21 mouse cellular contexts compared by ENCODE assay signal in genomic region chr9:107334356-107334755, GRCm38 (mm10). TPM values are rescaled to one million over a fixed set of nuclear protein-coding genes. Genes with fewer than 3 reads are reported as not detected.
DNase-seq lines count a peak whose midpoint lies in the region; ATAC-seq and TF ChIP-seq lines count a peak whose summit lies in the region.
"Had no signal": no experiment of that assay in that cellular context is flagged by ENCODE, and none has a peak within 500 bp of the region (broad histone marks: within the 10 kb centered on the region; RNA-seq: fewer than 3 reads in every experiment).

No protein-coding gene starts in this region.

- H3K36me3 ChIP-seq in forebrain, embryonic 13.5 days (ENCODE audit: poor library complexity, severe bottlenecking) = peaks cover 17% of the 10 kb centered on the region; the same call in 1 of the 2 replicates
- H3K36me3 ChIP-seq in forebrain, postnatal 0 days (ENCODE audit: insufficient read depth) = no peaks in the 10 kb centered on the region
- H3K36me3 ChIP-seq: lung, embryonic 15.5 days had no signal

- ATAC-seq in forebrain, embryonic 13.5 days = no peak
- ATAC-seq in forebrain, postnatal 0 days = no peak
- peak; percentile 65 for ATAC-seq in CD4-positive, CD25-positive, alpha-beta regulatory T cell, adult 4 months
- peak; percentile 77 for ATAC-seq in inflammation-experienced regulatory T-cells, adult 6 months
- ATAC-seq: intestine, embryonic 16.5 days; midbrain, embryonic 13.5 days had no signal

- 87% methylated on average over 6 of the region's 6 CpGs for WGBS in forebrain, embryonic 13.5 days
- WGBS in forebrain, postnatal 0 days = 83% methylated on average over 6 of the region's 6 CpGs

- peaks cover 17% of the 10 kb centered on the region for H3K4me1 ChIP-seq in forebrain, embryonic 13.5 days
- no peaks in the 10 kb centered on the region; the same call in 1 of the 2 replicates for H3K4me1 ChIP-seq in forebrain, postnatal 0 days (ENCODE audit: insufficient read depth)

- peak overlapping the region; percentile 10; the same call in 1 of the 2 replicates for H3K9ac ChIP-seq in forebrain, embryonic 13.5 days
- no peak overlapping the region for H3K9ac ChIP-seq in forebrain, postnatal 0 days
- H3K9ac ChIP-seq: embryonic facial prominence, embryonic 15.5 days; heart, embryonic 12.5 days; hindbrain, embryonic 14.5 days; liver, embryonic 14.5 days; lung, embryonic 15.5 days; midbrain, embryonic 13.5 days had no signal

- no peak for DNase-seq in forebrain, postnatal 0 days
- peak; percentile 23 to 28 for DNase-seq in thymus, postnatal 10 days (ENCODE audit: low spot score in 2 of 2)
- DNase-seq in gastrocnemius, adult 18-20 months (ENCODE audit: low spot score) = no peak
- no peak for DNase-seq in urinary bladder, adult 18-20 months (ENCODE audit: low spot score in 2 of 2)
- DNase-seq in gastrocnemius, postnatal 14 days = no peak
- DNase-seq: cerebellum, adult 9-10 months; heart, adult 11 months; heart, postnatal 36 days; kidney, postnatal 10 days; right cerebral cortex, postnatal 25 days had no signal

- H3K9me3 ChIP-seq in forebrain, embryonic 13.5 days (replicated peaks) = no peaks in the 10 kb centered on the region
- no peaks in the 10 kb centered on the region for H3K9me3 ChIP-seq in forebrain, postnatal 0 days (ENCODE audit: low read length)
- H3K9me3 ChIP-seq: embryonic facial prominence, embryonic 15.5 days; heart, embryonic 12.5 days; lung, embryonic 15.5 days; midbrain, embryonic 13.5 days had no signal

- H3K27me3 ChIP-seq in forebrain, embryonic 13.5 days = no peaks in the 10 kb centered on the region
- no peaks in the 10 kb centered on the region for H3K27me3 ChIP-seq in forebrain, postnatal 0 days (ENCODE audit: insufficient read depth, low read length)
- H3K27me3 ChIP-seq: embryonic facial prominence, embryonic 15.5 days; heart, embryonic 12.5 days; lung, embryonic 15.5 days; midbrain, embryonic 13.5 days had no signal

- H3K27ac ChIP-seq in forebrain, embryonic 13.5 days = no peak overlapping the region
- no peak overlapping the region for H3K27ac ChIP-seq in forebrain, postnatal 0 days (ENCODE audit: low read depth, low read length)
- H3K27ac ChIP-seq: embryonic facial prominence, embryonic 15.5 days; hindbrain, embryonic 14.5 days; liver, embryonic 14.5 days; lung, embryonic 15.5 days; midbrain, embryonic 13.5 days had no signal

- H3K4me3 ChIP-seq in forebrain, embryonic 13.5 days = no peak overlapping the region
- no peak overlapping the region for H3K4me3 ChIP-seq in forebrain, postnatal 0 days (ENCODE audit: low read depth, low read length)
- H3K4me3 ChIP-seq: embryonic facial prominence, embryonic 15.5 days; heart, embryonic 12.5 days; lung, embryonic 15.5 days; midbrain, embryonic 13.5 days had no signal

- no peak overlapping the region for H3K4me2 ChIP-seq in forebrain, embryonic 13.5 days
- no peak overlapping the region for H3K4me2 ChIP-seq in forebrain, postnatal 0 days (ENCODE audit: low read depth)
- H3K4me2 ChIP-seq: embryonic facial prominence, embryonic 15.5 days; heart, embryonic 12.5 days; hindbrain, embryonic 14.5 days; lung, embryonic 15.5 days; midbrain, embryonic 13.5 days had no signal

- no peak for TF ChIP-seq CTCF in forebrain, postnatal 0 days (IDR thresholded peaks at IDR 0.05; ENCODE audit: low read depth)

- intact Hi-C loops in gastrocnemius, postnatal 14 days (cut with DNase I; ENCODE audit: low total_unique reads) = loop anchor here (2.0 kb wide), 1 partner anchor 42 kb away; no protein-coding TSS in a partner anchor

RNA-seq across cellular contexts. Expression of gene Hemk1, which starts 3.8 kb away (rescaled TPM):
- 13.3 and 13.9 TPM in 2 replicates for polyA plus RNA-seq in forebrain, embryonic 13.5 days (2015; fragmentation: Nextera tagmentation; extraction: Ambion mirVana)
- total RNA-seq in forebrain, postnatal 0 days (2014; rRNA removed) = 14.1 and 14.2 TPM in 2 replicates
- polyA plus RNA-seq in forebrain, postnatal 0 days (2015; fragmentation: Nextera tagmentation; extraction: Ambion mirVana) = 12.9 and 13.4 TPM in 2 replicates
- polyA plus RNA-seq in CD4-positive, CD25-positive, alpha-beta regulatory T cell, adult 4 months (2017; shearing (Covaris generic)) = 10 to 100 TPM; 27.8 to 29.1 TPM
- 10 to 100 TPM; 22.0 to 35.2 (median 29.8) TPM for polyA plus RNA-seq in inflammation-experienced regulatory T-cells, adult 6 months (2017; shearing (Covaris generic))
- total RNA-seq in gastrocnemius, adult 18-20 months (2021) = 10 to 100 TPM; 11.8 to 13.3 TPM
- total RNA-seq in gastrocnemius, postnatal 14 days (2021) = 10 to 100 TPM; 12.0 to 13.2 TPM

RNA-seq across cellular contexts. Expression of gene 6430571L13Rik, which starts 6.0 kb away (rescaled TPM):
- polyA plus RNA-seq in forebrain, embryonic 13.5 days (2015; fragmentation: Nextera tagmentation; extraction: Ambion mirVana) = 3.1 and 3.2 TPM in 2 replicates
- total RNA-seq in forebrain, postnatal 0 days (2014; rRNA removed) = 5.2 and 7.2 TPM in 2 replicates
- polyA plus RNA-seq in forebrain, postnatal 0 days (2015; fragmentation: Nextera tagmentation; extraction: Ambion mirVana) = 3.7 and 6.0 TPM in 2 replicates
- 1 to 10 TPM; 1.8 to 3.0 TPM for polyA plus RNA-seq in CD4-positive, CD25-positive, alpha-beta regulatory T cell, adult 4 months (2017; shearing (Covaris generic))
- 1 to 10 TPM in 2 of 3 experiments, under 1 TPM in 1; 0.99 to 3.2 (median 1.3) TPM for polyA plus RNA-seq in inflammation-experienced regulatory T-cells, adult 6 months (2017; shearing (Covaris generic))
- total RNA-seq in gastrocnemius, adult 18-20 months (2021) = 10 to 100 TPM; 31.8 to 32.2 TPM
- 10 to 100 TPM; 41.9 to 49.8 TPM for total RNA-seq in gastrocnemius, postnatal 14 days (2021)
- total RNA-seq: neutrophil, adult 5-6 weeks had no signal

RNA-seq across cellular contexts. Expression of gene Cish, which starts 38.5 kb away (rescaled TPM):
- polyA plus RNA-seq in forebrain, embryonic 13.5 days (2015; fragmentation: Nextera tagmentation; extraction: Ambion mirVana) = 6.2 and 7.3 TPM in 2 replicates
- total RNA-seq in forebrain, postnatal 0 days (2014; rRNA removed) = 2.7 and 4.0 TPM in 2 replicates
- 11.2 and 12.2 TPM in 2 replicates for polyA plus RNA-seq in forebrain, postnatal 0 days (2015; fragmentation: Nextera tagmentation; extraction: Ambion mirVana)
- polyA plus RNA-seq in CD4-positive, CD25-positive, alpha-beta regulatory T cell, adult 4 months (2017; shearing (Covaris generic)) = 100 to 1,000 TPM; 102 to 161 TPM
- polyA plus RNA-seq in inflammation-experienced regulatory T-cells, adult 6 months (2017; shearing (Covaris generic)) = 100 to 1,000 TPM in 2 of 3 experiments, 10 to 100 TPM in 1; 85.4 to 124 (median 100) TPM
- total RNA-seq in gastrocnemius, adult 18-20 months (2021) = 1 to 10 TPM; 6.0 to 6.6 TPM
- 10 to 100 TPM; 17.2 to 23.8 TPM for total RNA-seq in gastrocnemius, postnatal 14 days (2021)

RNA-seq across cellular contexts. Expression of gene Mapkapk3, which starts 44.7 kb away (rescaled TPM):
- polyA plus RNA-seq in forebrain, embryonic 13.5 days (2015; fragmentation: Nextera tagmentation; extraction: Ambion mirVana) = 2.0 and 2.4 TPM in 2 replicates
- 1.5 and 1.6 TPM in 2 replicates for total RNA-seq in forebrain, postnatal 0 days (2014; rRNA removed)
- polyA plus RNA-seq in forebrain, postnatal 0 days (2015; fragmentation: Nextera tagmentation; extraction: Ambion mirVana) = 1.2 and 1.5 TPM in 2 replicates
- 10 to 100 TPM; 52.7 to 58.5 TPM for polyA plus RNA-seq in CD4-positive, CD25-positive, alpha-beta regulatory T cell, adult 4 months (2017; shearing (Covaris generic))
- polyA plus RNA-seq in inflammation-experienced regulatory T-cells, adult 6 months (2017; shearing (Covaris generic)) = 10 to 100 TPM; 53.9 to 59.6 (median 59.2) TPM
- total RNA-seq in gastrocnemius, adult 18-20 months (2021) = 10 to 100 TPM; 33.6 to 34.8 TPM
- total RNA-seq in gastrocnemius, postnatal 14 days (2021) = 10 to 100 TPM; 14.6 to 15.9 TPM

Comparison
In these comparisons a context has a peak if more than half of its experiments do, and no peak if none do; other contexts are left out.
1. ATAC-seq: peak in CD4-positive, CD25-positive, alpha-beta regulatory T cell, adult 4 months (single experiment) and inflammation-experienced regulatory T-cells, adult 6 months (single experiment); none in forebrain, embryonic 13.5 days (single experiment) and forebrain, postnatal 0 days (single experiment).
2. DNase-seq: peak in thymus, postnatal 10 days (2 of 2); none in forebrain, postnatal 0 days (single experiment), gastrocnemius, adult 18-20 months (single experiment), urinary bladder, adult 18-20 months (0 of 2) and gastrocnemius, postnatal 14 days (single experiment).